Mouse (Mus musculus) lung, adult 18-20 months (tissue): Measurements from ENCODE around the gene Kcnmb3.
"Not testable (repeated sequence)": the region's sequence is repeated elsewhere in the genome, so short reads cannot be mapped to it uniquely, and the experiment has no call there.

Source experiments
- DNase-seq, 2 experiments: peaks; one replicate each; pipeline ENCODE4 v3.0.0; 2022; ENCODE audit warnings: mixed read lengths in 2 of 2

The Kcnmb3 gene

GRCm38 (mm10) chr3:32430394-32430793, 61.6 kb downstream of the Kcnmb3 start:
- no peak for DNase-seq

GRCm38 (mm10) chr3:32429351-32429750, 62.7 kb downstream of the Kcnmb3 start:
- DNase-seq, result not testable (repeated sequence)

GRCm38 (mm10) chr3:32428921-32429320, 63.1 kb downstream of the Kcnmb3 start:
- DNase-seq, result peak; percentile 40 to 45

GRCm38 (mm10) chr3:32428361-32428760, 63.7 kb downstream of the Kcnmb3 start:
- DNase-seq, result no peak

- no peak for DNase-seq
Measured at GRCm38 (mm10) chr3:32427695-32428094, 64.3 kb downstream of the Kcnmb3 start.
